Mouse (Mus musculus) heart, adult 11 months (tissue): Measurements from ENCODE around the gene Atp5d.

Source experiments
- DNase-seq: peaks from one replicate; pipeline ENCODE4 v3.0.0; 2022

The Atp5d gene

GRCm38 (mm10) chr10:80188453-80189024 is 50.1 kb downstream of the Atp5d start:
- DNase-seq, result peak; percentile 88

GRCm38 (mm10) chr10:80189999-80190398 is 51.6 kb downstream of the Atp5d start:
- DNase-seq, result no peak

GRCm38 (mm10) chr10:80190491-80191051 is 52.1 kb downstream of the Atp5d start:
- DNase-seq, result peak; percentile 93

- DNase-seq, result no peak
These were observed 55.5 kb downstream of the Atp5d start for GRCm38 (mm10) chr10:80193976-80194375.

GRCm38 (mm10) chr10:80194441-80194840 is 56.0 kb downstream of the Atp5d start:
- DNase-seq, result no peak
